Mouse (Mus musculus): ENCODE results near the gene Slc5a11. TPM values are rescaled to one million over a fixed set of nuclear protein-coding genes. Genes with fewer than 3 reads are reported as not detected.
A peak's percentile ranks its signal among the peaks of the same experiment; 100 is the strongest.

Gene Slc5a11
- polyA plus RNA-seq, 1 experiment from 2014 or later: 0.27 TPM

GRCm38 (mm10) chr7:123184891-123185290, 29.7 kb upstream of the Slc5a11 start:
- H3K27me3 ChIP-seq (ENCODE audit: insufficient read depth, low read length): no peaks in the 10 kb centered on the region
- no peak for ATAC-seq
- WGBS (ENCODE audit: insufficient replicate concordance): 60% methylated on average over 1 of the region's 1 CpGs
- no peak overlapping the region for H3K9ac ChIP-seq (replicated peaks)
- H3K4me1 ChIP-seq (ENCODE audit: insufficient read depth): no peaks in the 10 kb centered on the region; the same call in 1 of the 2 replicates
- no peak for DNase-seq
- no peak overlapping the region for H3K4me2 ChIP-seq (ENCODE audit: low read depth, low read length)
- H3K4me3 ChIP-seq (ENCODE audit: low read depth, low read length): no peak overlapping the region
- TF ChIP-seq EP300 (IDR thresholded peaks at IDR 0.05; ENCODE audit: low read depth) (no peak), CTCF (IDR thresholded peaks at IDR 0.05; ENCODE audit: low read depth) (no peak)
- H3K9me3 ChIP-seq (ENCODE audit: low read length): no peaks in the 10 kb centered on the region
- peaks cover 92% of the 10 kb centered on the region for H3K36me3 ChIP-seq (replicated peaks; ENCODE audit: insufficient read depth, low read length)
- H3K27ac ChIP-seq (ENCODE audit: low read depth): 0 out of 2 replicates have a peak overlapping the region, but pooled peaks have one; percentile 16

GRCm38 (mm10) chr7:123186463-123186862, 28.1 kb upstream of the Slc5a11 start:
- ATAC-seq: no peak
- Histone ChIP-seq H3K4me2 (ENCODE audit: low read depth, low read length) (no peak overlapping the region), H3K27ac (ENCODE audit: low read depth) (no peak overlapping the region)

GRCm38 (mm10) chr7:123187246-123187645, 27.3 kb upstream of the Slc5a11 start:
- H3K9ac ChIP-seq (replicated peaks): no peak overlapping the region
- H3K36me3 ChIP-seq (replicated peaks; ENCODE audit: insufficient read depth, low read length): peaks cover 87% of the 10 kb centered on the region
- ATAC-seq: peak; percentile 73
- 0 out of 2 replicates have a peak overlapping the region, but pooled peaks have one; percentile 44 for H3K27ac ChIP-seq (ENCODE audit: low read depth)
- no peaks in the 10 kb centered on the region; the same call in 1 of the 2 replicates for H3K4me1 ChIP-seq (ENCODE audit: insufficient read depth)
- DNase-seq: no peak
- 73% methylated on average over 4 of the region's 4 CpGs for WGBS (ENCODE audit: insufficient replicate concordance)
- no peak overlapping the region for H3K4me2 ChIP-seq (ENCODE audit: low read depth, low read length)
- H3K27me3 ChIP-seq (ENCODE audit: insufficient read depth, low read length): no peaks in the 10 kb centered on the region
- no peaks in the 10 kb centered on the region for H3K9me3 ChIP-seq (ENCODE audit: low read length)
- no peak overlapping the region for H3K4me3 ChIP-seq (ENCODE audit: low read depth, low read length)
- TF ChIP-seq CTCF (IDR thresholded peaks at IDR 0.05; ENCODE audit: low read depth) (no peak), EP300 (IDR thresholded peaks at IDR 0.05; ENCODE audit: low read depth) (no peak)

More at GRCm38 (mm10) chr7:123186463-123186862, 28.1 kb upstream of the Slc5a11 start:
- Histone ChIP-seq H3K4me1 (ENCODE audit: insufficient read depth) (no peaks in the 10 kb centered on the region; the same call in 1 of the 2 replicates), H3K27me3 (ENCODE audit: insufficient read depth, low read length) (no peaks in the 10 kb centered on the region), H3K9ac (replicated peaks) (no peak overlapping the region), H3K9me3 (ENCODE audit: low read length) (no peaks in the 10 kb centered on the region), H3K4me3 (ENCODE audit: low read depth, low read length) (no peak overlapping the region), H3K36me3 (replicated peaks; ENCODE audit: insufficient read depth, low read length) (peaks cover 87% of the 10 kb centered on the region)
- WGBS (ENCODE audit: insufficient replicate concordance): 84% methylated on average over 6 of the region's 6 CpGs
- TF ChIP-seq CTCF (IDR thresholded peaks at IDR 0.05; ENCODE audit: low read depth): no peak
- TF ChIP-seq EP300 (IDR thresholded peaks at IDR 0.05; ENCODE audit: low read depth): no peak
- peak; percentile 42 for DNase-seq

- 83% methylated on average over 3 of the region's 3 CpGs for WGBS (ENCODE audit: insufficient replicate concordance)
These were observed 26.1 kb upstream of the Slc5a11 start for GRCm38 (mm10) chr7:123188462-123188861.

GRCm38 (mm10) chr7:123189762-123190161, 24.8 kb upstream of the Slc5a11 start:
- Histone ChIP-seq H3K9ac (replicated peaks) (no peak overlapping the region), H3K4me3 (ENCODE audit: low read depth, low read length) (no peak overlapping the region), H3K4me2 (ENCODE audit: low read depth, low read length) (no peak overlapping the region), H3K9me3 (ENCODE audit: low read length) (no peaks in the 10 kb centered on the region), H3K36me3 (replicated peaks; ENCODE audit: insufficient read depth, low read length) (peaks cover 77% of the 10 kb centered on the region), H3K27ac (ENCODE audit: low read depth) (no peak overlapping the region), H3K27me3 (ENCODE audit: insufficient read depth, low read length) (no peaks in the 10 kb centered on the region), H3K4me1 (ENCODE audit: insufficient read depth) (no peaks in the 10 kb centered on the region; the same call in 1 of the 2 replicates)
- no peak for TF ChIP-seq CTCF (IDR thresholded peaks at IDR 0.05; ENCODE audit: low read depth)
- no peak for TF ChIP-seq EP300 (IDR thresholded peaks at IDR 0.05; ENCODE audit: low read depth)
- 88% methylated on average over 8 of the region's 8 CpGs for WGBS (ENCODE audit: insufficient replicate concordance)
- DNase-seq (no peak), ATAC-seq (no peak)

More at GRCm38 (mm10) chr7:123188462-123188861, 26.1 kb upstream of the Slc5a11 start:
- no peak for ATAC-seq
- Histone ChIP-seq H3K4me2 (ENCODE audit: low read depth, low read length) (no peak overlapping the region), H3K27me3 (ENCODE audit: insufficient read depth, low read length) (no peaks in the 10 kb centered on the region), H3K36me3 (replicated peaks; ENCODE audit: insufficient read depth, low read length) (peaks cover 86% of the 10 kb centered on the region), H3K9me3 (ENCODE audit: low read length) (no peaks in the 10 kb centered on the region), H3K4me1 (ENCODE audit: insufficient read depth) (no peaks in the 10 kb centered on the region; the same call in 1 of the 2 replicates), H3K9ac (replicated peaks) (no peak overlapping the region), H3K27ac (ENCODE audit: low read depth) (no peak overlapping the region), H3K4me3 (ENCODE audit: low read depth, low read length) (no peak overlapping the region)
- TF ChIP-seq EP300 (IDR thresholded peaks at IDR 0.05; ENCODE audit: low read depth) (no peak), CTCF (IDR thresholded peaks at IDR 0.05; ENCODE audit: low read depth) (no peak)
- no peak for DNase-seq

GRCm38 (mm10) chr7:123191731-123192130, 22.8 kb upstream of the Slc5a11 start:
- WGBS (ENCODE audit: insufficient replicate concordance): 81% methylated on average over 5 of the region's 5 CpGs
- TF ChIP-seq CTCF (IDR thresholded peaks at IDR 0.05; ENCODE audit: low read depth) (no peak), EP300 (IDR thresholded peaks at IDR 0.05; ENCODE audit: low read depth) (no peak)

More at GRCm38 (mm10) chr7:123191731-123192130, 22.8 kb upstream of the Slc5a11 start:
- DNase-seq (no peak), ATAC-seq (no peak)
- Histone ChIP-seq H3K9ac (replicated peaks) (no peak overlapping the region), H3K9me3 (ENCODE audit: low read length) (no peaks in the 10 kb centered on the region), H3K4me1 (ENCODE audit: insufficient read depth) (peaks cover 6% of the 10 kb centered on the region), H3K4me3 (ENCODE audit: low read depth, low read length) (no peak overlapping the region), H3K27ac (ENCODE audit: low read depth) (no peak overlapping the region), H3K36me3 (replicated peaks; ENCODE audit: insufficient read depth, low read length) (peaks cover 61% of the 10 kb centered on the region), H3K27me3 (ENCODE audit: insufficient read depth, low read length) (no peaks in the 10 kb centered on the region), H3K4me2 (ENCODE audit: low read depth, low read length) (no peak overlapping the region)
